Mouse (Mus musculus): ENCODE results near the gene Slc35d2.

- no peak for TF ChIP-seq CTCF (IDR thresholded peaks at IDR 0.05; ENCODE audit: low read depth, low read length)
- no peak for TF ChIP-seq POLR2A (IDR thresholded peaks at IDR 0.05; ENCODE audit: extremely low read depth, insufficient read depth, low read length)
Measured at GRCm38 (mm10) chr13:64060935-64061506, 68.1 kb downstream of the Slc35d2 start.

All from liver, adult 2 months (tissue).